Mouse (Mus musculus) liver, embryonic 16.5 days (tissue): ENCODE data around the gene Ccar1. TPM values are rescaled to one million over a fixed set of nuclear protein-coding genes. Genes with fewer than 3 reads are reported as not detected.

Source experiments
- ATAC-seq: fragments of 200-750 bp; cut with Nextera tagmentation; 2 replicates; pipeline ENCODE4 v1.8.0; 2017; ENCODE audit warnings: low read depth, mild to moderate bottlenecking, moderate number of reproducible peaks, moderate library complexity
- H3K27ac ChIP-seq: fragments of 300-500 bp; sonication (generic); 2 replicates; pipeline ENCODE4 v1.5.1; 2014; ENCODE audit warnings: mild to moderate bottlenecking, low read length
- H3K27me3 ChIP-seq: fragments of 300-500 bp; sonication (generic); 2 replicates; pipeline ENCODE4 v1.6.1; 2014; ENCODE audit warnings: low read depth, low read length, mixed read lengths; ENCODE audit not compliant: control insufficient read depth, insufficient read depth
- H3K36me3 ChIP-seq: fragments of 300-500 bp; sonication (generic); 2 replicates; pipeline ENCODE4 v1.6.1; 2014; ENCODE audit warnings: mild to moderate bottlenecking; ENCODE audit not compliant: control insufficient read depth, insufficient read depth
- H3K4me1 ChIP-seq: fragments of 300-500 bp; sonication (generic); 2 replicates; pipeline ENCODE4 v1.6.1; 2014; ENCODE audit warnings: low read depth, low read length, mixed read lengths; ENCODE audit not compliant: control insufficient read depth
- H3K4me2 ChIP-seq: fragments of 300-500 bp; sonication (generic); 2 replicates; pipeline ENCODE4 v1.6.1; 2014; ENCODE audit warnings: low read depth, low read length, mixed read lengths
- H3K4me3 ChIP-seq: fragments of 300-500 bp; sonication (generic); 2 replicates; pipeline ENCODE4 v1.5.1; 2014; ENCODE audit warnings: low read depth, mild to moderate bottlenecking, low read length
- H3K9ac ChIP-seq: fragments of 300-500 bp; sonication (generic); 2 replicates; pipeline ENCODE4 v1.6.1; 2014; ENCODE audit warnings: low read depth, low read length
- H3K9me3 ChIP-seq: fragments of 300-500 bp; sonication (generic); replicated peaks from 2 replicates; pipeline ENCODE4 v1.6.1; 2016; ENCODE audit warnings: low read length; ENCODE audit not compliant: control insufficient read depth
- WGBS: fragments of 180-500 bp; shearing (Covaris S2); extraction: QIAGEN DNeasy Blood & Tissue Kit; methylation state at CpG from one replicate; pipeline ENCODE4 v1.1.7; 2014; ENCODE audit not compliant: insufficient replicate concordance; 5-methylcytosine and 5-hydroxymethylcytosine counted together
- polyA plus RNA-seq: library from polyadenylated mRNA; unstranded; fragments of >200 nt; fragmentation: Nextera tagmentation; extraction: Ambion mirVana; gene quantifications from 2 replicates; pipeline ENCODE4 v1.2.1, GENCODE M21; 2015

The Ccar1 gene
- 45.0 and 47.3 TPM in 2 replicates for polyA plus RNA-seq

DNA sequence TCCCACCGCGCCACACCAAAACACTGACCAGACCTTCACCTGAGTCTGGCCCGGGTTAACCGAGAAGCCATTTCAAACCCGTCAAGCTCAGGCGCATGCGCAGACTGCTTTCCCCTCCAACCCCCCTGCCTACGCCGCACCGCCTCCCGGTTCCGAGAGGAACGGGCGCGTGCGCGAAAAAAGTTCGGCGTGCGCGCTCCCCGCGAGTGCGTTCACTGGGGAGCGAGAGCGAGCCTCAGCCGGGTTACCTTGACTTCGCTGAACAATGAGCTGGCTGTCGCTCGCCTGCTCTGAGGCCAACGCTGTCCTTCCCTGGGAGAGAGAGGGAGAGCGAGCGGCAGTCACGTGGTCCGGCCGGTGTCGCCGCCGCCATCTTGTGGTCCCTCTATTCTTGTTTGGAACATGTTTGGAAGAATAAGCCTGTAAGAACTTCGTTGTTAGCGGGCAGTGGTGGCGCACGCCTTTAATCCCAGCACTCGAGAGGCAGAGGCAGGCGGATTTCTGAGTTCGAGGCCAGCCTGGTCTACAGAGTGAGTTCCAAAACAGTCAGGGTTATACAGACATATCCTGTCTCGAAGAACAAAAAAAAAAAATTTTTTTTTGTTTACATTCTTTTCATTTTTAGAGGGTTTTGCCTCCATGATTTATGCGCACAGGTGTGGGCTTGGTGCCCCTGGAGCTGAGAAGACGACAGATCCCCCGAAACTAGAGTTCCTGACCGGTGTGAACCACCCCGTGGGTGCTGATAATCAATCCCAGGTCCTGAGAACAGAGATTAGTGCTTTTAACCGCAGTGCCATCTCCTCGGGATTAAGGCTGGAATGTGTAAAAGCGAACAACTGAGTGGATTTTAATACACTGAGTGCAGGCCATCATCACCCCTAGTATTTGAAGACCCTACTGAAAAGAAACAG is at the start of gene Ccar1:
TSS of gene Ccar1 (minus strand) at position 110 of the 914 bp plus-strand sequence.
- peak within 1 kb of the TSS; percentile 90 for H3K4me2 ChIP-seq
- H3K4me3 ChIP-seq: peak within 1 kb of the TSS; percentile 99
- H3K36me3 ChIP-seq: peaks cover 20% of the 10 kb centered on the region
- peaks cover 14% of the 10 kb centered on the region for H3K4me1 ChIP-seq
- peak within 1 kb of the TSS; percentile 99 for H3K27ac ChIP-seq
- no peaks in the 10 kb centered on the region for H3K9me3 ChIP-seq
- no peaks in the 10 kb centered on the region for H3K27me3 ChIP-seq
- H3K9ac ChIP-seq: peak within 1 kb of the TSS; percentile 99
- WGBS: 3% methylated on average over 55 of the region's 55 CpGs
- ATAC-seq: peak; percentile 96

DNA sequence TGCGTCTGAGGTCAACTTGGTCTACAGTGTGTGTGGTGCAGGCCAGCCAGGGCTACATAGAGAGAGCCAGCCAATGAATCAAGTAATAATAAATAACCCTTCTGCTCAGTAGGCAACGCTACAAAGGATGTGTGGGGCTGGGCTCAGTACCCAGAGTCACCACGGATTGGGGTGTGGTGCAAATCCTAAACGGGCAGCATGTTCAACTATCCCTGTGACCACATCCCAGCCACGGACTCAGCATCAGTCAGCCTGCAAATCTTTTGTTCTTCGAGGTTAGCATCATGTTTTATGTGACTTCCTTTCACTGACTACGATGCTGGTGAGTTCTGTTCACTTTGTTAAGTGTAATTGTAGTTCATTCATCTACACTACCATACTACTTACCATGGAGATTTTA is 48.6 kb upstream of the Ccar1 start:
- Histone ChIP-seq H3K4me3 (no peak overlapping the region), H3K4me2 (no peak overlapping the region), H3K36me3 (no peaks in the 10 kb centered on the region), H3K9ac (no peak overlapping the region), H3K9me3 (no peaks in the 10 kb centered on the region), H3K27ac (no peak overlapping the region), H3K27me3 (no peaks in the 10 kb centered on the region), H3K4me1 (no peaks in the 10 kb centered on the region)
- WGBS: 58% methylated on average over 7 of the region's 7 CpGs
- no peak for ATAC-seq

DNA sequence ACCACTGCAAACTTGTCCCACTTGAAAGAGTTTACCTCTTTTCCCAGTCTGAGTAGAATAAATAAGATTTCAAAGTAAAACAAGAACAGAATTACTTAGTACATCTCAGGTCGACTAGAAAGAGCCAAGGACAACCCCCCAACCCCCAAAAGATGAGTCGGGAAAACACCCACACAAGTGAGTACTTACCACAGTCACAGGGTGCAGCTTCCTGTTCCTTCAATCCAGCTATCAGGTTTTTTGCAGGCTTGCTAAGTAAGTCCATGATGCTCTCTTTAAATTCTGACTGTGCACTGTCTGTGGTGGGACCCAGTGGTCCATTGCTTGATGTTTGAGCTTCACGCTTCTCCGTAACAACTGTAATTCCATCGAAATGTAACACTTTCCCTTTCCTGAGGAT is 45.9 kb upstream of the Ccar1 start:
- Histone ChIP-seq H3K9me3 (no peaks in the 10 kb centered on the region), H3K4me3 (no peak overlapping the region), H3K27me3 (no peaks in the 10 kb centered on the region), H3K4me2 (no peak overlapping the region), H3K27ac (no peak overlapping the region), H3K9ac (no peak overlapping the region), H3K4me1 (no peaks in the 10 kb centered on the region), H3K36me3 (no peaks in the 10 kb centered on the region)
- WGBS: 49% methylated on average over 5 of the region's 5 CpGs
- ATAC-seq: no peak

DNA sequence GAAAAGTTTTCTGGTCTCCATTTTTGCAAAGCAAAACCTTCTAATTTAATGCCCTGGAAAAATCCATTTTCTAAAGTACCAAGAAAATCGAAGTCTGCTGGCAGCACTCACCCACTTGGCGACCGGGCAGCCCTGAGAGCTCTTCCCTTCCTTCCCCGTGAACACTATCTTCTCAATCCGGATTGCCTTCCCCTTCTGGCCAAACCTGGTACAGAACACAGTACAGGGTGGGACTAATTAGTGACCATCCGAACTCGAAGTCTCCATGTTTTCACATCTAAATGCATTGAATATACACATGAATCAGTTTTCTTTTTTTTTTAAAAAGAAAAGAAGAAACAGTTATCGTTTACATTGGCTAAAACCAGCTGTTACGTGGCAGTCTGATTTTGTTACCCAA is 40.7 kb upstream of the Ccar1 start:
- Histone ChIP-seq H3K27ac (no peak overlapping the region), H3K4me2 (no peak overlapping the region), H3K9me3 (no peaks in the 10 kb centered on the region), H3K27me3 (no peaks in the 10 kb centered on the region), H3K4me1 (no peaks in the 10 kb centered on the region), H3K4me3 (no peak overlapping the region), H3K36me3 (no peaks in the 10 kb centered on the region), H3K9ac (no peak overlapping the region)
- no peak for ATAC-seq
- 65% methylated on average over 9 of the region's 9 CpGs for WGBS

DNA sequence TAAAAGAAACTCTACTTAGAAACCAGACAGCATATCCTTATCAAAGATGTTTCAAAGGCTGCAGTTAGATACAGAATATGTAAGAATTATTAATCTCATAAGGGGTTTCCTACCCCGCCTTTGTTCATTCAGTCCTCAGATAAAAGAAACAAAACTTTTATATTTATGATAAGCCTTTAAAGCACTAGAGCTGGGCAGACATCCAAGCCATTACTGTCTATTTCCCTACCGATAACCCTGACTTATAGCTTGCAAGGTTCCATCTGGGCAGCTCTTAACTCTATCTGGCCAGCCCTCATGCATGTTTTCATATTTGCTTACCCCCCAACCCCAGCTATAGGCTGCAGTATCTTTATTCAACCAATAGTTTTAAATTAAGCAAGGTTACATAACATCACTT is 39.5 kb upstream of the Ccar1 start:
- no peak; the same call in 1 of the 2 replicates for ATAC-seq
- 47% methylated on average over 2 of the region's 2 CpGs for WGBS

DNA sequence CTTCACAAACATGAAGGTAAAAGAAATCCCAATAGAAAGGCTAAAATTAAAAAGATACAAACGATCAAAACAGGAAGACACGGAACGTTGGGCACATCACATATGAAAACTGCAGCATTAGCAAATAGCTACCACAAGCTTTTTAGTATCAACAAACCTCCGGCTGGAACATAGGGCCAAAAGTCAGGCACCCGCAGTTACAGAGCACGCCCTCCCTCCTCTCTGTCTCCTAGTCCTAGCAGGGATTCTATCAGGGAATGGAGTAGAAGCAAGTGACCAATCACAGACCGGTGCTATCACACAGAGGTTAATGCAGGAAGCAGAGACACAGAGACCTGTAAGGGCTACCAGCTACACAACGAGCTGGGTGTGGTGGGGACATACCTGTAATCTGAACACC is 32.4 kb upstream of the Ccar1 start:
- Histone ChIP-seq H3K4me3 (no peak overlapping the region), H3K9me3 (no peaks in the 10 kb centered on the region), H3K36me3 (no peaks in the 10 kb centered on the region), H3K9ac (no peak overlapping the region), H3K4me2 (no peak overlapping the region), H3K4me1 (no peaks in the 10 kb centered on the region), H3K27me3 (no peaks in the 10 kb centered on the region), H3K27ac (no peak overlapping the region)
- 67% methylated on average over 8 of the region's 8 CpGs for WGBS
- no peak for ATAC-seq

More for the DNA sequence above, 39.5 kb upstream of the Ccar1 start:
- Histone ChIP-seq H3K9me3 (no peaks in the 10 kb centered on the region), H3K27ac (no peak overlapping the region), H3K4me2 (no peak overlapping the region), H3K9ac (no peak overlapping the region), H3K27me3 (no peaks in the 10 kb centered on the region), H3K36me3 (no peaks in the 10 kb centered on the region), H3K4me1 (no peaks in the 10 kb centered on the region), H3K4me3 (no peak overlapping the region)

DNA sequence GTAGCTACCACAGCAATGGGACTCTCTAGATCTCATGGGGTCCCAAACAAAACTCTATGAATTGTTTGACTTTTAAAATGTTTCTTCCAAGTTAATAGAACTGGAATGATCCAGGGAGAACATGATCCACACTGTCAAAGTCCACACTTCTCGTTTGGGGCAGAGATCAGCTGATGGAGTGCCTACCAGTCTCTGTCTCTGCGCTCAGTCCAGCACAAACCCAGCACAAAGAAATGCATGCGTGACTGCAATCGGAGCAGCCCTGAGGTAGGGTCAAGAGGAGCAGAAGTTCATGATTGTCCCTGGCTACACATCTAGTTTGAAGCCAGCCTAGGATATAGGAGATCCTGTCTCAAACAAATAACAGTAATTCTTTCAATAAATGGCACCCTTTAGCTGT is 31.3 kb upstream of the Ccar1 start:
- 73% methylated on average over 4 of the region's 4 CpGs for WGBS
- no peaks in the 10 kb centered on the region for H3K27me3 ChIP-seq
- H3K36me3 ChIP-seq: no peaks in the 10 kb centered on the region
- H3K4me3 ChIP-seq: no peak overlapping the region
- no peak overlapping the region for H3K27ac ChIP-seq
- ATAC-seq: no peak
- no peak overlapping the region for H3K9ac ChIP-seq
- no peaks in the 10 kb centered on the region for H3K9me3 ChIP-seq
- H3K4me2 ChIP-seq: no peak overlapping the region
- no peaks in the 10 kb centered on the region for H3K4me1 ChIP-seq

DNA sequence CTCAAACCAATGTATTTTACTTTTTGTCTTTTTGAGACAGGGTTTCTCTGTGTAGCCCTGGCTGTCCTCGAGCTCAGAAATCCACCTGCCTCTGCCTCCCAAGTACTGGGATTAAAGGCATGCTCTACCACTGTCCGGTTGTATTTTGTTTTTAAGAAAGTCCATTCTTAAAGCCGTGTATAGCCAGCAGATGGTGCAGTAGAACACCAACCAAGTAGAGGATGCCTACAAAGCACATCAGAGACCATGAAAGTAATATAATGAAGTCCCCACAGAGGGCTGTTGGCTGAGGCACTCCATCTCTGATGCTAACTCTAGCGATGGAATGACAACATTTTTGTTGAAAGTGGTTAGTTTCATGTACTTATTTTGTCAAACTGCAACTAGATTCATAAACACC is 17.9 kb upstream of the Ccar1 start:
- Histone ChIP-seq H3K36me3 (no peaks in the 10 kb centered on the region), H3K4me1 (no peaks in the 10 kb centered on the region), H3K9ac (no peak overlapping the region), H3K4me3 (no peak overlapping the region), H3K4me2 (no peak overlapping the region), H3K27me3 (no peaks in the 10 kb centered on the region), H3K9me3 (no peaks in the 10 kb centered on the region), H3K27ac (no peak overlapping the region)
- no peak for ATAC-seq
- WGBS: 42% methylated on average over 4 of the region's 4 CpGs

DNA sequence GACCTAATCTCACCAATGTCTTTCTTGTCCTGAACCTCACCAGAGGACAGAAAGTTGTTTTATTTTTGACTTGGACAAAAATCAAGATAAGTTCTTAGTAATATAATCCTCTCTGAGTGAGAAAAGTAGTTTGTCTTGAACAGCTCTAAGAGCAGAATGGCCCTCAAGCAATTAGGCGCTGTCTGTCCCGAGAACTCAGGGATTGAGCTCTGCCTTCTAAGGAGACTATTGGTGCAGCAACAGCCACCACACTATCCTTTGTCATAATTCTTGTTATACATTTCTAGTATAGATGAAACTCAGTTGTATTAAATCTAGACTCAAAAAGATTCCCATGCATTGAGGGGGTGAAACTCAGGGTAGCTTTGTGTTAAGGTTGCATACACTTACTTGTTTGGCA is 16.7 kb upstream of the Ccar1 start:
- no peak overlapping the region for H3K4me3 ChIP-seq
- H3K36me3 ChIP-seq: no peaks in the 10 kb centered on the region
- H3K4me1 ChIP-seq: no peaks in the 10 kb centered on the region
- ATAC-seq: no peak
- no peak overlapping the region for H3K4me2 ChIP-seq
- no peak overlapping the region for H3K27ac ChIP-seq
- H3K9ac ChIP-seq: no peak overlapping the region
- H3K27me3 ChIP-seq: no peaks in the 10 kb centered on the region
- no peaks in the 10 kb centered on the region for H3K9me3 ChIP-seq
- WGBS: 77% methylated on average over 2 of the region's 2 CpGs
